Mouse (Mus musculus): Measurements from ENCODE around the gene Cd19. TPM values are rescaled to one million over a fixed set of nuclear protein-coding genes. Genes with fewer than 3 reads are reported as not detected.

Cd19 gene
- 0.07 TPM in 1 of 2 replicates, not detected in the other for polyA plus RNA-seq (2015; fragmentation: Nextera tagmentation; extraction: Ambion mirVana)

GRCm38 (mm10) chr7:126414725-126415124, at the start of gene Cd19:
Gene Cd19, minus strand, starts transcription at chr7:126414889.
- Histone ChIP-seq H3K4me1 (no peaks in the 10 kb centered on the region), H3K36me3 (no peaks in the 10 kb centered on the region), H3K9ac (no peak within 1 kb of the TSS), H3K4me3 (replicated peaks) (no peak within 1 kb of the TSS), H3K27ac (replicated peaks) (no peak within 1 kb of the TSS), H3K9me3 (replicated peaks) (no peaks in the 10 kb centered on the region), H3K27me3 (no peaks in the 10 kb centered on the region), H3K4me2 (replicated peaks) (no peak within 1 kb of the TSS)
- WGBS, result 82% methylated on average over 6 of the region's 6 CpGs
- no peak for ATAC-seq (ENCODE audit: insufficient number of reproducible peaks, low FRiP score, low TSS enrichment, low read depth)

DNA sequence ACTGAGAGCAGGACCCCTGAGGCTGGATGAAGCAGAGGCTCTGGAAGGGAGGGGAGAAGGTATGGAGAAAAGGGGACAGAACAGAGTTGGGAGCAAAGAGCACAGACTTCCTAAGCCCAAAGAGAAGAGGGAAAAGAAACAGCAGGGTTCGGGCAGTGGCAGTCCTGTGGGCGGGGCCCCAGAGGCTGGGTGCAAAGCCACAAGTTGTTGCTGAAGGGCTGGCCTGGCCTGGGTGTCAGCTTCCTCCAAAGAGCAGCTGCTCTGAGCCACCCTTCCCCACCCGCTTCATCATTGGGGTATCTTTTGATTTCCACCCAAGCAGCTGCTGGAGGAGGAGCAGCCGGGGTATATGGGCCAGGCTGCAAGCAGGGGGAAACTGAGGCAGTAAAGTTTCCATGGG, 49.4 kb upstream of the Cd19 start:
- Histone ChIP-seq H3K36me3 (peaks cover 28% of the 10 kb centered on the region), H3K4me2 (replicated peaks) (no peak overlapping the region), H3K27ac (replicated peaks) (0 out of 2 replicates have a peak overlapping the region, but pooled peaks have one; percentile 48), H3K9me3 (replicated peaks) (no peaks in the 10 kb centered on the region), H3K4me3 (replicated peaks) (no peak overlapping the region), H3K27me3 (no peaks in the 10 kb centered on the region), H3K9ac (no peak overlapping the region), H3K4me1 (peaks cover 19% of the 10 kb centered on the region)
- WGBS, result 55% methylated on average over 4 of the region's 4 CpGs
- no peak for ATAC-seq (ENCODE audit: insufficient number of reproducible peaks, low FRiP score, low TSS enrichment, low read depth)

GRCm38 (mm10) chr7:126463547-126463946, 48.9 kb upstream of the Cd19 start:
- Histone ChIP-seq H3K4me3 (replicated peaks) (no peak overlapping the region), H3K4me1 (peaks cover 19% of the 10 kb centered on the region), H3K27me3 (no peaks in the 10 kb centered on the region), H3K36me3 (peaks cover 23% of the 10 kb centered on the region), H3K27ac (replicated peaks) (no peak overlapping the region), H3K4me2 (replicated peaks) (no peak overlapping the region), H3K9me3 (replicated peaks) (no peaks in the 10 kb centered on the region), H3K9ac (no peak overlapping the region)
- WGBS, result 47% methylated on average over 4 of the region's 4 CpGs
- no peak for ATAC-seq (ENCODE audit: insufficient number of reproducible peaks, low FRiP score, low TSS enrichment, low read depth)

DNA sequence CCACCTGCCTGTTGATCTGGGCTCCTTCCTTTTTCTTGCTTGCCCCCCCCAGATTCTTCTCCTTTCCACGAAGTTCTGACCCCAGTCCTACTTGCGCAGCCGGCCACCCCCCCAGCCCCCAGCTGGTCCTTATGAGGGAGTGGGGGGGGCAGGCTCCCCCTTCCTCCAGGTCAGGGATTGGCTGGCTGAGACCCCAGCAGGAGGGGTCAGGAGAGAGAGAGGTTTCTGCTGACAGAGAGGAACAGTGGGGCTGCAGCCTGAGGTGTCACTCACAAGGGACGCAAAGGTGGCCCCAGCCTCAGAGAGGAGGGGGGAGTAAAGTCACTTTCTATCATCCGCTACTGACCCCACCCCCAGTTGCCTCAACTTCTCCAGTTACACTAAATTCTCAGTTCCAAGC, 48.3 kb upstream of the Cd19 start, which contains the start of gene Atp2a1:
Gene Atp2a1 (minus strand): TSS at position 105 of the 400 bp plus-strand sequence.
- H3K4me2 ChIP-seq (replicated peaks), result no peak within 1 kb of the TSS
- peaks cover 19% of the 10 kb centered on the region for H3K4me1 ChIP-seq
- peaks cover 17% of the 10 kb centered on the region for H3K36me3 ChIP-seq
- no peak within 1 kb of the TSS for H3K9ac ChIP-seq
- H3K9me3 ChIP-seq (replicated peaks), result no peaks in the 10 kb centered on the region
- H3K27me3 ChIP-seq, result no peaks in the 10 kb centered on the region
- H3K4me3 ChIP-seq (replicated peaks), result peak within 1 kb of the TSS; percentile 6; the same call in 1 of the 2 replicates
- peak within 1 kb of the TSS; percentile 48; the same call in 1 of the 2 replicates for H3K27ac ChIP-seq (replicated peaks)
- no peak for ATAC-seq (ENCODE audit: insufficient number of reproducible peaks, low FRiP score, low TSS enrichment, low read depth)
- 44% methylated on average over 5 of the region's 5 CpGs for WGBS

DNA sequence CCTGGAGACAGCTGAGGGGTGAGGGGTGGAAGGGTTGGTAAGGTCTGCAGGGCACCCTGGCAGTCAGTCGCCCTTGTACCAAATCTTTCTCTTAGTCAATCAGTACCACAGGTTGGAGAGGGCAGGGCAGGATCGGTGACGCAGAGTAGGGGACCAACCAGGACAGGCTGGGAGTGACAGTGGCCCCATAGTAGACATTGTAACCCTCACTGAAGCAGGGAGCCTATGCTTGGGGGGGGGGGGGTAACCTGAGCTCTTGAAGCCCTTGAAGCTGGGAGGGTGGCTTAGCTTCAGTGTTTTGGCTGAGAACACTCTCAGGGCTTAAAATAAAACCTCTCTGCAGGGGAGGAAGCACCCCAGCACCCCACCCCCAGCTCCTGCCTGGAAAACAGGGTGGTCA, 46.9 kb upstream of the Cd19 start:
- no peaks in the 10 kb centered on the region for H3K27me3 ChIP-seq
- peaks cover 3% of the 10 kb centered on the region; the same call in 1 of the 2 replicates for H3K36me3 ChIP-seq
- H3K27ac ChIP-seq (replicated peaks), result 0 out of 2 replicates have a peak overlapping the region, but pooled peaks have one; percentile 22
- peaks cover 16% of the 10 kb centered on the region for H3K4me1 ChIP-seq
- H3K9me3 ChIP-seq (replicated peaks), result no peaks in the 10 kb centered on the region
- ATAC-seq (ENCODE audit: insufficient number of reproducible peaks, low FRiP score, low TSS enrichment, low read depth), result no peak
- peak overlapping the region; percentile 6; the same call in 1 of the 2 replicates for H3K4me3 ChIP-seq (replicated peaks)
- no peak overlapping the region for H3K4me2 ChIP-seq (replicated peaks)
- H3K9ac ChIP-seq, result no peak overlapping the region
- 68% methylated on average over 3 of the region's 3 CpGs for WGBS

GRCm38 (mm10) chr7:126460623-126461399, 46.1 kb upstream of the Cd19 start:
- Histone ChIP-seq H3K27me3 (no peaks in the 10 kb centered on the region), H3K9me3 (replicated peaks) (no peaks in the 10 kb centered on the region), H3K27ac (replicated peaks) (no peak overlapping the region), H3K4me3 (replicated peaks) (0 out of 2 replicates have a peak overlapping the region, but pooled peaks have one; percentile 6), H3K9ac (no peak overlapping the region), H3K4me2 (replicated peaks) (no peak overlapping the region), H3K36me3 (no peaks in the 10 kb centered on the region), H3K4me1 (peaks cover 16% of the 10 kb centered on the region; the same call in 1 of the 2 replicates)
- ATAC-seq (ENCODE audit: insufficient number of reproducible peaks, low FRiP score, low TSS enrichment, low read depth), result no peak
- WGBS, result 46% methylated on average over 10 of the region's 10 CpGs

DNA sequence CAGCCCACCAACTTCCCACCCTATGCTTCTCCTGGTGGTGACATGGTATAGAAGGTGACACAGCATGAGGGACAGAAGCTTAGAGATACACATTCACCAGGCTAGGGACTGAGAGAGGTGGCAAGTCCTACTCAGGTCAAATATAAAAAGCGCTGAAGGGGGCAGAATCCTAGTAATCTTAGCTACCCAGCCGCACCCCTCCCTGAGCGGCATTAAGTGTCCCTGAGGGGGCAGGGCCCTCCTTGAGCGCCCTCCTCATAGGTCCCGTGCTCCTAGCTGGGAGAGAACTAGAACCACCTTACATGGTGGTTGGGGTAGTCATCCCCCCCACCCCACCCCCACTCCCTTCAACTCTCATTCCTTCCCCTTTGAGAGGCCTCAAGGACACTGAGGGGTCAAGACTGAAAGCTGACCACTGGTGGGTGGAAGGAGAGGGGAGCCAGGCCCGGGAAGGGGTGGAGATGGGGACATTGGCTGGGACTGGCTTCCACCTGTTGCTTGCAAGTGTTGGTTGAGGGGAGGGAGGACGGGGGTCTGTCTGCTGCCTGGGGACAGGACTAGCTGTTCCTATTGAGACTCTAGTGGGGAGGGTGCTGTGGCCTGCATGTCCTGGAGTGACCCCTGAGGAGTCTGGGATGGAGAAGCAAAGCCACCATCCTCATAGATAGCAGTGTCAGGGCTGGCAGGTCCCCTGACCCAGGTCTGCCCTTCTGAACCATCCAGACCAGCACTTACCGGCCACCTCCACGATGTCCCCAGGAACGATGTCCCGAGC, 44.3 kb upstream of the Cd19 start:
- ATAC-seq (ENCODE audit: insufficient number of reproducible peaks, low FRiP score, low TSS enrichment, low read depth), result no peak
- no peak overlapping the region for H3K9ac ChIP-seq
- H3K27ac ChIP-seq (replicated peaks), result no peak overlapping the region
- H3K4me1 ChIP-seq, result peaks cover 6% of the 10 kb centered on the region; the same call in 1 of the 2 replicates
- WGBS, result 78% methylated on average over 11 of the region's 11 CpGs
- H3K4me2 ChIP-seq (replicated peaks), result no peak overlapping the region
- H3K9me3 ChIP-seq (replicated peaks), result no peaks in the 10 kb centered on the region
- H3K27me3 ChIP-seq, result no peaks in the 10 kb centered on the region
- H3K36me3 ChIP-seq, result no peaks in the 10 kb centered on the region
- H3K4me3 ChIP-seq (replicated peaks), result no peak overlapping the region

DNA sequence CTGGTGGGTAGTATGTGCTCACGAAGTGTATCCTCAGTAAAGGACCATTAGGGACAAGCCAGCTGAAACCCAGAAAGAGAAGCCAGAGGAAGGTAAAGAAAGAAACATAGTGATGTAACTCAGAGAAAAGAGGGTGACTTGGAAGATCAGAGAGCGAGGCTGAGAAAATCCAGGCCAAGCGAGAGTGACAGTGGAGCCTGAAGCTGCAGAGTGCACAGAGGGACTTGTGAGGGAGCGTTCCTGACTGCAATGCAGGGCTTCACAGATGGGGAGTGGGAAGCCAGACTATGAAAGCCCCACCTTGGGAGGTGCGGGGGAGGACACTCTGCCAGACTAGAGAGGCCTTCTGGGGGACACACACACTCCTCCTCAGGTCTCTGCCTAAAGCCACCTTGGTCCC, 43.5 kb upstream of the Cd19 start:
- H3K27ac ChIP-seq (replicated peaks), result no peak overlapping the region
- no peak overlapping the region for H3K4me2 ChIP-seq (replicated peaks)
- no peaks in the 10 kb centered on the region for H3K9me3 ChIP-seq (replicated peaks)
- H3K4me3 ChIP-seq (replicated peaks), result no peak overlapping the region
- peaks cover 4% of the 10 kb centered on the region; the same call in 1 of the 2 replicates for H3K4me1 ChIP-seq
- WGBS, result 85% methylated on average over 5 of the region's 5 CpGs
- no peaks in the 10 kb centered on the region for H3K27me3 ChIP-seq
- ATAC-seq (ENCODE audit: insufficient number of reproducible peaks, low FRiP score, low TSS enrichment, low read depth), result no peak
- H3K36me3 ChIP-seq, result no peaks in the 10 kb centered on the region
- no peak overlapping the region for H3K9ac ChIP-seq

DNA sequence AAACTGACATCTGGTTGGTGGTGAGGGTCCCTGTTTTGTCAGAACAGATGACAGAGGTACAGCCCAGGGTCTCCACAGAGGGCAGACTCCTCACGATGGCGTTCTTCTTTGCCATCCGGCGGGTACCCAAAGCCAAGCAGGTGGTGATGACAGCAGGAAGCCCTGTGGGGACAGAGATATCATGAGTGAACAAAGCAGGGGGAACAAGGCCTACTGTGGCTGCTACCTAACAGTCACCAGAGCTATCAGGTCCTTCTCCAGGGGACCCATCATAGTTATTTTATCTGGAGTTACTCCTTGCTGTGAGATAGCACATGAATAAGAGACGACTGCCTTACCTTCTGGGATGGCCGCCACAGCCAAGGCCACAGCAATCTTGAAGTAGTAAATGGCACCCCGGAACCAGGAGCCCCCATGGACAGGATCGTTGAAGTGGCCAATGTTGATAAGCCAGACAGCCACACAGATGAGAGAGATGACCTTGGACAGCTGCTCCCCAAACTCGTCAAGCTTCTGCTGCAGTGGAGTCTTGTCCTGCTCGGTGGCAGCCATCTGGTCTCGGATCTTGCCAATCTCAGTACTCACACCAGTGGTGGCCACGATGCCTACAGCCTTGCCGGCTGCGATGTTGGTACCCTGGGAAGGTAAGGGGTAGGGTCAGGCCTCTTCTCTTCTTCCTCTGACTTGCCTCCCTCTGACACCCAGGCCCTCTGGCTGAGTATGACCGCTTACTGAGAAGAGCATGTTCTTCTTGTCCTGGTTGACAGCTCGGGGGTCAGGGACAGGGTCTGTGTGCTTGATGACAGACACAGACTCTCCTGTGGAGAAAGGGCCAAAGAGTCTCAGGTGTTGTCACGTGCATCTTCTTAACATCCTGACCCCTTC, 41.9 kb upstream of the Cd19 start:
- no peaks in the 10 kb centered on the region for H3K9me3 ChIP-seq (replicated peaks)
- peaks cover 4% of the 10 kb centered on the region; the same call in 1 of the 2 replicates for H3K4me1 ChIP-seq
- no peak overlapping the region for H3K27ac ChIP-seq (replicated peaks)
- H3K9ac ChIP-seq, result no peak overlapping the region
- no peaks in the 10 kb centered on the region for H3K27me3 ChIP-seq
- no peak overlapping the region for H3K4me2 ChIP-seq (replicated peaks)
- 87% methylated on average over 17 of the region's 17 CpGs for WGBS
- no peaks in the 10 kb centered on the region for H3K36me3 ChIP-seq
- no peak for ATAC-seq (ENCODE audit: insufficient number of reproducible peaks, low FRiP score, low TSS enrichment, low read depth)
- no peak overlapping the region for H3K4me3 ChIP-seq (replicated peaks)

DNA sequence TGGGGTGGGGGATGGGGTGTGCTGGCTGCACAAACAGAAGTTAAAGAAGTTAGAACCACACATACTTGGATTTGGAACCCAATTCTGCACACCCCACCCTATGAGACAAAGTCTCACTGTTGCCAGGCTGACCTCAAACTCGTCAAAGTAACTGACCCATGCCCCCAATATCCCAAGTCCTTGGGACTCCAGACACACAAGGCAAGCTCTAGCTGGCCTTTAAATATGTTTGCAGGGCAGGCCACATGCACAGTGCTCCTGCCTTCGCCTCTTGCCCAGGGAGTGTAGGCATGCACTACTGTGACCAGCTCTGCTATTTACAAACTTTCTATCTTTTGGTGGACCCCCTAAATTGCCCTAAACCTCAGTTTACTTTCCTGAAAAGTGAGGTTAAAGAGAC, 40.6 kb upstream of the Cd19 start:
- H3K4me3 ChIP-seq (replicated peaks), result no peak overlapping the region
- H3K27me3 ChIP-seq, result no peaks in the 10 kb centered on the region
- H3K4me1 ChIP-seq, result no peaks in the 10 kb centered on the region
- no peak overlapping the region for H3K4me2 ChIP-seq (replicated peaks)
- H3K36me3 ChIP-seq, result no peaks in the 10 kb centered on the region
- 70% methylated on average over 2 of the region's 2 CpGs for WGBS
- no peak for ATAC-seq (ENCODE audit: insufficient number of reproducible peaks, low FRiP score, low TSS enrichment, low read depth)
- H3K9me3 ChIP-seq (replicated peaks), result no peaks in the 10 kb centered on the region
- H3K9ac ChIP-seq, result no peak overlapping the region
- no peak overlapping the region for H3K27ac ChIP-seq (replicated peaks)

All from embryonic facial prominence, embryonic 15.5 days (tissue).